Mouse (Mus musculus) adrenal gland, postnatal 14 days (tissue): ENCODE results near the gene Fcer1g. TPM values are rescaled to one million over a fixed set of nuclear protein-coding genes. Genes with fewer than 3 reads are reported as not detected.

Source experiments
- DNase-seq: peaks from one replicate; pipeline ENCODE4 v3.0.0; 2021; ENCODE audit warnings: mixed read lengths
- total RNA-seq: library from RNA; stranded (reverse); gene quantifications from 2 replicates; pipeline ENCODE4 v1.2.3, GENCODE M21; 2021

Fcer1g gene
- total RNA-seq, 1 experiment from 2014 or later, result 13.4 TPM

- DNase-seq, result no peak
Measured at GRCm38 (mm10) chr1:171185655-171186054, 48.5 kb downstream of the Fcer1g start.

- peak; percentile 62 for DNase-seq
Measured at GRCm38 (mm10) chr1:171184314-171184713, 49.9 kb downstream of the Fcer1g start.

GRCm38 (mm10) chr1:171183620-171184019 lies 50.5 kb downstream of the Fcer1g start:
- peak; percentile 45 for DNase-seq

GRCm38 (mm10) chr1:171183025-171183424 lies 51.1 kb downstream of the Fcer1g start:
- no peak for DNase-seq

Other genes with a start within 250 kb of the Fcer1g start
- 0.49 and 0.89 TPM in 2 replicates for gene Fcgr4, start 215.4 kb downstream of the Fcer1g start, total RNA-seq
- 8.1 and 10.3 TPM in 2 replicates for gene Fcgr3, start 169.4 kb downstream of the Fcer1g start, total RNA-seq
- 0.71 and 1.9 TPM in 2 replicates for gene Cfap126, start 120.4 kb downstream of the Fcer1g start, total RNA-seq
- gene Sdhc, start 83.8 kb downstream of the Fcer1g start, total RNA-seq, result 733 and 773 TPM in 2 replicates
- 1.5 and 3.2 TPM in 2 replicates for gene Mpz, start 83.7 kb downstream of the Fcer1g start, total RNA-seq
- 37.7 and 40.5 TPM in 2 replicates for gene Pcp4l1, start 38.1 kb downstream of the Fcer1g start, total RNA-seq
- 0.83 and 12.4 TPM in 2 replicates for gene Nr1i3, start 20.4 kb downstream of the Fcer1g start, total RNA-seq
- 52.7 and 58.6 TPM in 2 replicates for gene Tomm40l, start 11.9 kb downstream of the Fcer1g start, total RNA-seq
- 80.2 and 1,683 TPM in 2 replicates for gene Apoa2, start 9.3 kb downstream of the Fcer1g start, total RNA-seq
- gene Adamts4, start 16.1 kb upstream of the Fcer1g start, total RNA-seq, result 3.1 and 3.4 TPM in 2 replicates
- gene Ndufs2, start 17.0 kb upstream of the Fcer1g start, total RNA-seq, result 875 and 896 TPM in 2 replicates
- 31.1 and 34.1 TPM in 2 replicates for gene B4galt3, start 36.0 kb upstream of the Fcer1g start, total RNA-seq
- 34.8 and 38.1 TPM in 2 replicates for gene Ppox, start 46.8 kb upstream of the Fcer1g start, total RNA-seq
- gene Usp21, start 53.6 kb upstream of the Fcer1g start, total RNA-seq, result 36.5 and 37.2 TPM in 2 replicates
- 128 and 133 TPM in 2 replicates for gene Ufc1, start 60.7 kb upstream of the Fcer1g start, total RNA-seq
- gene Dedd, start 94.8 kb upstream of the Fcer1g start, total RNA-seq, result 33.7 and 36.1 TPM in 2 replicates
- 62.1 and 62.8 TPM in 2 replicates for gene Nit1, start 111.3 kb upstream of the Fcer1g start, total RNA-seq
- gene Pfdn2, start 111.3 kb upstream of the Fcer1g start, total RNA-seq, result 140 and 148 TPM in 2 replicates
- gene Klhdc9, start 126.4 kb upstream of the Fcer1g start, total RNA-seq, result 3.1 and 5.1 TPM in 2 replicates
- gene Nectin4, start 135.7 kb upstream of the Fcer1g start, total RNA-seq, result 0.11 TPM in 2 replicates
- 3.4 and 13.3 TPM in 2 replicates for gene Arhgap30, start 154.6 kb upstream of the Fcer1g start, total RNA-seq
- 49.6 and 69.1 TPM in 2 replicates for gene Usf1, start 176.9 kb upstream of the Fcer1g start, total RNA-seq
- 2.6 and 11.3 TPM in 2 replicates for gene Tstd1, start 184.5 kb upstream of the Fcer1g start, total RNA-seq
- 59.6 and 66.3 TPM in 2 replicates for gene F11r, start 203.2 kb upstream of the Fcer1g start, total RNA-seq